In genomic region chr7:115420960-115421359, GRCm38 (mm10) we compare ENCODE assay signal across 23 mouse cellular contexts.
DNase-seq lines count a peak whose midpoint lies in the region; ATAC-seq and TF ChIP-seq lines count a peak whose summit lies in the region.
"Had no signal": no experiment of that assay in that cellular context is flagged by ENCODE, and none has a peak within 500 bp of the region (broad histone marks: within the 10 kb centered on the region; RNA-seq: fewer than 3 reads in every experiment).

No protein-coding gene starts in this region.

- no peak for DNase-seq in frontal cortex, postnatal 25 days (ENCODE audit: low spot score in 2 of 2)
- peak; percentile 21 for DNase-seq in lung, embryonic 14.5 days
- no peak for DNase-seq in lung, postnatal 10 days
- DNase-seq in Muller cell, postnatal 12 days (ENCODE audit: inconsistent ontology term), result peak; percentile 25
- DNase-seq in gastrocnemius, adult 2 months, result no peak
- DNase-seq in gastrocnemius, adult 8-10 months (ENCODE audit: low spot score in 2 of 2), result no peak
- DNase-seq: adrenal gland, postnatal 36 days; B cell, adult 2 months; cerebellum, adult 2 months; cerebellum, postnatal 36 days; heart, postnatal 4 days; kidney, postnatal 4 days; lung, adult 2 months; lung, postnatal 4 days; thymus, postnatal 4 days had no signal

- H3K9me3 ChIP-seq in lung, embryonic 14.5 days (ENCODE audit: low read depth, low read length), result no peaks in the 10 kb centered on the region; the same call in 1 of the 2 replicates
- H3K9me3 ChIP-seq in forebrain, embryonic 16.5 days (ENCODE audit: control insufficient read depth, low read length), result no peaks in the 10 kb centered on the region
- H3K9me3 ChIP-seq: heart, embryonic 12.5 days; hindbrain, embryonic 15.5 days; kidney, embryonic 15.5 days; midbrain, embryonic 10.5 days had no signal

- TF ChIP-seq CTCF in lung, embryonic 14.5 days (IDR thresholded peaks at IDR 0.05; ENCODE audit: low read depth), result no peak
- TF ChIP-seq CTCF in gastrocnemius, adult 2 months (IDR thresholded peaks at IDR 0.05), result no peak

- H3K27me3 ChIP-seq in lung, embryonic 14.5 days (ENCODE audit: insufficient read depth, low read length), result 0 out of 2 replicates have a peak, but pooled peaks cover 4% of the 10 kb centered on the region
- H3K27me3 ChIP-seq in forebrain, embryonic 16.5 days (replicated peaks; ENCODE audit: control insufficient read depth, insufficient read depth, low read length), result no peaks in the 10 kb centered on the region
- H3K27me3 ChIP-seq: heart, embryonic 12.5 days; hindbrain, embryonic 15.5 days had no signal

- no peak overlapping the region for H3K27ac ChIP-seq in lung, embryonic 14.5 days (ENCODE audit: low read depth)
- H3K27ac ChIP-seq in forebrain, embryonic 16.5 days (ENCODE audit: low read length), result no peak overlapping the region
- no peak overlapping the region for H3K27ac ChIP-seq in gastrocnemius, adult 2 months
- H3K27ac ChIP-seq: hindbrain, embryonic 15.5 days; kidney, embryonic 15.5 days; midbrain, embryonic 10.5 days had no signal

- ATAC-seq in frontal cortex, adult (ENCODE audit: low TSS enrichment), result peak; percentile 64; the same call in 1 of the 2 replicates
- ATAC-seq in lung, embryonic 14.5 days (ENCODE audit: insufficient read depth), result no peak
- 0 out of 2 replicates have a peak, but pooled peaks have one; percentile 54 for ATAC-seq in forebrain, embryonic 16.5 days
- ATAC-seq: intestine, postnatal 0 days had no signal

- no peak overlapping the region for H3K9ac ChIP-seq in lung, embryonic 14.5 days
- no peak overlapping the region for H3K9ac ChIP-seq in forebrain, embryonic 16.5 days (replicated peaks; ENCODE audit: low read depth, low read length)
- H3K9ac ChIP-seq: heart, embryonic 12.5 days; hindbrain, embryonic 15.5 days; kidney, embryonic 15.5 days had no signal

- no peak overlapping the region for H3K4me2 ChIP-seq in lung, embryonic 14.5 days
- H3K4me2 ChIP-seq in forebrain, embryonic 16.5 days (ENCODE audit: low read length), result peak overlapping the region; percentile 6; the same call in 1 of the 2 replicates
- H3K4me2 ChIP-seq: heart, embryonic 12.5 days; hindbrain, embryonic 15.5 days; kidney, embryonic 15.5 days; liver, embryonic 11.5 days had no signal

- H3K4me3 ChIP-seq in lung, embryonic 14.5 days (ENCODE audit: low read depth, low read length), result no peak overlapping the region
- no peak overlapping the region for H3K4me3 ChIP-seq in forebrain, embryonic 16.5 days (replicated peaks; ENCODE audit: low read length)
- H3K4me3 ChIP-seq in gastrocnemius, adult 2 months, result no peak overlapping the region
- H3K4me3 ChIP-seq: heart, embryonic 12.5 days; hindbrain, embryonic 15.5 days; kidney, embryonic 15.5 days; midbrain, embryonic 10.5 days had no signal

- 31% methylated on average over 12 of the region's 12 CpGs for WGBS in lung, embryonic 14.5 days
- whole genome bisulfite sequencing in forebrain, embryonic 16.5 days, result 14% methylated on average over 12 of the region's 12 CpGs

- no peaks in the 10 kb centered on the region for H3K36me3 ChIP-seq in lung, embryonic 14.5 days (ENCODE audit: insufficient read depth)
- no peaks in the 10 kb centered on the region for H3K36me3 ChIP-seq in forebrain, embryonic 16.5 days (ENCODE audit: control insufficient read depth, insufficient read depth)
- H3K36me3 ChIP-seq: heart, embryonic 12.5 days; hindbrain, embryonic 15.5 days; kidney, embryonic 15.5 days; midbrain, embryonic 10.5 days had no signal

- intact Hi-C loops in gastrocnemius, adult 2 months (cut with DNase I), result no loop called here

- no peaks in the 10 kb centered on the region for H3K4me1 ChIP-seq in lung, embryonic 14.5 days (ENCODE audit: insufficient read depth)
- H3K4me1 ChIP-seq in forebrain, embryonic 16.5 days (replicated peaks; ENCODE audit: control insufficient read depth, insufficient read depth, low read length), result peaks cover 9% of the 10 kb centered on the region
- H3K4me1 ChIP-seq: hindbrain, embryonic 15.5 days had no signal

Comparison
In these comparisons a context has a peak if more than half of its experiments do, and no peak if none do; other contexts are left out.
1. DNase-seq: peak in lung, embryonic 14.5 days (single experiment) and Muller cell, postnatal 12 days (single experiment); none in frontal cortex, postnatal 25 days (0 of 2), lung, postnatal 10 days (single experiment), gastrocnemius, adult 2 months (single experiment) and gastrocnemius, adult 8-10 months (0 of 2).